Mouse (Mus musculus): ENCODE measurements around the gene Smim24.

The Smim24 gene

GRCm38 (mm10) chr10:81365672-81366476 lies 27.0 kb upstream of the Smim24 start, which contains the start of gene 4930404N11Rik:
4930404N11Rik (minus strand) TSS chr10:81365816.
- no peak for DNase-seq

- DNase-seq, result no peak
Measured at GRCm38 (mm10) chr10:81366477-81367206, 26.2 kb upstream of the Smim24 start.

DNA sequence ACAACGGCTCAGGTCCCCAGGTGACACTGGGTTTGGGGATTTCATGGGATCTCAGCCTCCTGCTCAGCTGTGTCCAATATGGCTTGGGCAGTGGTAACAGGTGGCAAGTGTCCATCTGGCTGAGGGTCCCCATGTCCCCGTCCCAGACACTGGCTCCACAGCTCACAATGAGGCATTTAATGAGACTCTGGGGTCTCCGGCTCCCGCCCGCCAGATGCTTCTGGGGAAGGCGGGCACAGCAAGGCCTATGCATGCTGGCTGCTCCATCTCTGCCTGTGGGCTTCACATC lies 25.7 kb upstream of the Smim24 start:
- no peak for DNase-seq

GRCm38 (mm10) chr10:81375322-81375721 lies 17.5 kb upstream of the Smim24 start:
- no peak for DNase-seq

- DNase-seq, result no peak
Measured at GRCm38 (mm10) chr10:81376561-81377361, 16.1 kb upstream of the Smim24 start.

GRCm38 (mm10) chr10:81377362-81377664 lies 15.5 kb upstream of the Smim24 start:
- no peak for DNase-seq

DNA sequence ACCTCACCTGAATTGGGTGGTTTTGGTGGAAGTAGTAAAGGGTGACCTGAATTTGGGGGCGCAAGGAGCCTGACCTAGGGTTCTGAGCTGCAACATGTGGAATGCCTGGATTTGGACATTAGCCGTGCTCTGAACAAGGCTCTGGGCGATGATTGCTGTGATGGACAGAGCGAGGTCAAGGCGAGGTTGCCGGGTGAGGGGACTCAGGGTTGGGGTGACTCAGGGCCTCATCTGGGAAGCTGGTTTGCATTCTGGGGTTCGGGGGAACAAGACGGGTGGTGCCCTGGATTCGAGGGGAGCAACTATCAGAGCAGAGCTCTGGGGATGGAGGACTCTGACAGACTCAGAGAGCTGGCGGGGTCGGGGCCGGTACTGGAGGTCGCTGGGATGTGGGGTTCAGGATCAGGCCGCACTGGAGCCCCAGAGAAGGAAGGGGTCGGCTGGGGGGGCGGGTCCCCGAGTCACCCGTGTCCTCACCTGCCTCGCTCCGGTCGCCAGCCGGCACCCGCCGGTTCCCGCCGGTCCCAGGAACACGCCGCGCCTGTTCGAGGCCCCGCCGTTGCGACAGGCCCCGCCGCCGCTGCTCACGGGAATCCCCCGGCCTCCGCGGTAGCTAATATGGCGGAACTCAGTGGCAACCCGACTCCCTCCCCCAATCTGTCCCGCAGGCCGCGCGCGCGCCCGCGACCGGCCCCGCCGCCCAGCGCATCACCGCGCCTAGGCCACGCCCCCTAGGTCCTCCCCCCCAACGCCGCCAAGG lies 14.9 kb upstream of the Smim24 start, which contains the start of gene Fzr1:
Fzr1 (minus strand) TSS at position 724 of the 760 bp plus-strand sequence.
- DNase-seq, result no peak

DNA sequence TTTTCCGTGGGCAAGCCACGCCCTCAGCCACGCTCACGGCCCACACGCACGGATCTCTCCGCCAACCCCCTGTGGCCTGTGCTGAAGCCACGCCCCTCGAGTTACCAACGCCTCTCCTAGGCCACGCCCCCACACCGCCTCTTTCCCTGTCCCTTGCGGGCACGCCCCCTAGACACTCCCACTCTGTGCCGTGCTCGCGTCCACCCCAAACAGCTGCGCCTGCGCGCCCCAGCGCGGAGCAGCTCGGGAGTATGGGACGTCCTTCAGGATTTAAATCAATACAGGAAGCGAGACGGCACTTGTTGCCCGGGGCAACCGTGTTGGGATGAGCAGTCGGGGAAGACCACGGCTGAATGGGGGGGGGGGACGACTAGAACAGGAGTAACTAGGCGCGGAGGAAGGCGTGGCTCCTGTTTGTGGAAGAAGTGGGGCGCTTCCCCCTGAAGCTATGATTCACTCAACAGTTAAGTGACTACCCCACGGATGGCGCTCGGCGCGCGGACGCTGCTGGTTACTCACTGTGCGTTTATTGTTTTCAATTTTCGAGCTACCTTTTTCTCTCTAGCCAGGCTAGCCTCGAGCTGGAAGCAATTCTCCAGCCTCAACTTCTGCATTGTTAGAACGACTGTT lies 14.2 kb upstream of the Smim24 start:
- peak; percentile 100 for DNase-seq

- DNase-seq, result no peak
Measured at GRCm38 (mm10) chr10:81379183-81379553, 13.7 kb upstream of the Smim24 start.

DNA sequence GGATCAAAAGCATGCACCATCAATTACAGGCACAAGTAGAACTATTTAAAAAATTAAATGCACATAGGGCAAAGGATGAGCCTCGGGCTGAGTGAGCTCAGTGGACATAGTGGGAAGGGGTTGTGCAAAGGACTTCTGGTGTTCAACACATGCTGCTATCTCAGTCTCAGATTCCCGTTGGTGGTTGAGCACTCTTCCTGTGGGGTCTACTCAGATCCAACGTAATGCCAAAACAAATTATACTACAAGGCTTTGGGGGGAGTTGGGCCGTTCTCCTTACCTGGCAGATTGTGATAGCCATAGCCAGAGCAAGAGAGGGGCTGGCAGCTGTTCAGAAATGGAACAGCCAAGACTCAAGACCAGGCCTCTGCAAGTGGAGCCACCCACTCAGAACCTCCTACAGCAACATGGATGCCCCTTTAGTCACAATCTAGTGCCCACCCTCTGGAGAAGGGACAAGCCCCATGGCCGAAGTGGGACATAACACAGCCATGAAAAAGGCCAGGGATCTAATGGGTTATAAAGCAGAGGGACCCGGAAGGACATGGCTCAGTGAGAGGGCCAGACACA lies 13.0 kb upstream of the Smim24 start:
- DNase-seq, result no peak

GRCm38 (mm10) chr10:81382039-81382438 lies 10.8 kb upstream of the Smim24 start:
- no peak for DNase-seq

- peak; percentile 94 to 99 for DNase-seq
Measured at GRCm38 (mm10) chr10:81383802-81384604, 8.8 kb upstream of the Smim24 start, which contains the start of the genes Dohh and Gm48551. Dohh (plus strand) TSS chr10:81384428. Gm48551 (plus strand) TSS chr10:81384466.

GRCm38 (mm10) chr10:81384605-81384982 lies 8.3 kb upstream of the Smim24 start:
- no peak for DNase-seq

DNA sequence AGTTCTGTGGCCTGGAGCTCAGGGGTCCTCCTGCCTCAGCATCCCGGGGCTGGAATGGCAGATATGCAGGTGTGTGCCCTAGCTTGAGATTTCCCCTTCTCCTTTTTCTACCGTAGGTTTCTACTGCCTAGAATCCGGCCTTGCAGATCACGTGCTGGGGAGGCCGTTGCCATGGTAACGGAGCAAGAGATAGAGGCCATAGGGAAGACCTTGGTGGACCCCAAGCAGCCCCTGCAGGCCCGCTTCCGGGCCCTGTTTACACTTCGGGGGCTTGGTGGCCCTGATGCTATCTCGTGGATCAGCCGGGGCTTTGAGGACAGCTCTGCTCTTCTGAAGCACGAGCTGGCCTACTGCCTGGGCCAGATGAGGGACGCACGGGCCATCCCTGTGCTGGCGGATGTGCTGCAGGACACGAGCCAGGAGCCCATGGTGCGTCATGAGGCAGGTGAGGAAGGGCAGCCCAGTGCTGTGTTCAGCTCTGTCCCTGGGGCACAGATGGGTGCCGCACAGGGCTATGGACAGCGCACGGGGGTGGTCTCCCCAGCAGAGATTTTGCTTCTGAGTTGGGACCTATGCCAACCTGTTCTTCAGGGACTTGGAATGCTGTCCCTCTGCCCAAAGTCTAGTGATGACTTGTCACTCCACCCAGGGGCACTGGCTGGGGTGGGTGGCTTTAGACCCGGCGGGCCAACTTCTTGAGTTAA lies 7.1 kb upstream of the Smim24 start:
- no peak for DNase-seq

- no peak for DNase-seq
Measured at GRCm38 (mm10) chr10:81387716-81388115, 5.1 kb upstream of the Smim24 start.

DNA sequence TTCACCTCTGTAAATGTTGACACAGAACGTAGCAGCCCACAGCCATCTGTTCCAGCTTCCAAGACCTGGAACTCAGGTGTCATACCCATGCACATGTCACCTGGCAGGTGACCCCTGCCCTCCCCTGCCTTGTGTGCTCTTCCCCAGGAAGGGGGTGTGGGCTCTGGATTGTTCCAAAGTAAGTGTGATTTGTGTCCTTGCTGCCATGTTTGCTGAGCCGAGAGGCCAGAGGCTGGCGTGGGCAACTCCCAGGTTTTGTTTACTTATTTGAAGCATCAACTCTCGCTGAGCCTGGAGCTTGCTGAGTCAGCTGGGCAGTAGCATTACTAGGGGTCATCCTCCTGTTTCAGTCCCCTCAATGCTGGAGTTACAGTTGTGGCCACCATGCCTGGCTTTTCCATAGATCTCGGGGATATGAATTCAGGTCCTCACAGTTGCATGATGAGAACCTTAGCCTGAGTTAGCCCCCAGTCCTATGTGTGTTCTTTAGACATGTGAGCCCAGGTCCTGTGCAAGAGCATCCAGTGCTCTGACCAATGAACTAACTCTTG lies 4.3 kb upstream of the Smim24 start, which contains the start of gene Gm48552:
Gm48552 (plus strand) TSS at position 501 of the 551 bp plus-strand sequence.
- DNase-seq, result no peak

DNA sequence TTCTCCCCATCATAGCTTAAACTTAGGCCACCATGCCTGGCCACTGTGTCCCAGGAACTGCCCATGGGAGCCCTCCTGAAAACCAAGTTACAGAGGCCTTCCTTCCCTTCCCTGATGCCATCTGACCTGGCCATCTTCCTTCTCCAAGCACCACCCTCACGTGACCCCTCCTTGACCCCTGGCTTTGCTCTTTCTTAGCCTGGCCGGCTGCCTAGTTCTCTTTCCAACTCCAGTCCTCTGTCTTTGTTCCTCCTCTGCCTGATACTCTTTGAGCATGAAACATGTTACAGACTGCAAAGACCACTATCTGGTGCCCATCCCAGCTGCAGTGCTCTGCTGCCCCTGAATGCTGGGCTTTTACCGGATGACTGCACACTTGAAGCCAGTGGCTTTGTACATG lies 3.5 kb upstream of the Smim24 start:
- DNase-seq, result no peak

GRCm38 (mm10) chr10:81389801-81390677 lies 2.8 kb upstream of the Smim24 start:
- DNase-seq, result peak; percentile 56 to 74

DNA sequence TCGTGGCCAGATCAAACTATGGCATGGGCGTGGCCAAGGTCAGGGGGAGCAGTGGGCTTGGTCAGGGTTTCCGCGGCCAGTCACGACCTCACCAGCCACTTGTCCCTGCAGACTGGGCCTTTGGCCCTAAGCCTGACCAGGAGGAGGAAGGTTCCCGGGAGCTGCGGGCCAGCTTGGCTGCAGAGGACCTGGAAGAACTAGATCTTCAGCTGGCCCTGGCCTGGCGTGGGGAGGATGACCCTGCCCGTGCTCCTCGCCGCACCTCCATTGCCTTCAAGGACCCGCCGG lies 2.2 kb upstream of the Smim24 start:
- DNase-seq, result no peak

All from spleen, adult 18-20 months (tissue).